Mouse (Mus musculus) kidney, postnatal 4 days (tissue): ENCODE results near the gene Stk19.
"Not testable (repeated sequence)": the region's sequence is repeated elsewhere in the genome, so short reads cannot be mapped to it uniquely, and the experiment has no call there.

Source experiments
- DNase-seq, 2 experiments: peaks; one replicate each; pipeline ENCODE4 v3.0.0; 2021; ENCODE audit warnings: mixed read lengths in 2 of 2

Gene Stk19

GRCm38 (mm10) chr17:34797211-34797995 is 39.3 kb downstream of the Stk19 start:
- not testable (repeated sequence) for DNase-seq

- DNase-seq, result no peak
These were observed 40.2 kb downstream of the Stk19 start for GRCm38 (mm10) chr17:34796311-34797140.

GRCm38 (mm10) chr17:34795633-34796032 is 41.1 kb downstream of the Stk19 start:
- DNase-seq, result peak; percentile 78 to 79

- DNase-seq, result no peak
These were observed 41.7 kb downstream of the Stk19 start for GRCm38 (mm10) chr17:34795016-34795415.

GRCm38 (mm10) chr17:34777680-34778325 is 58.9 kb downstream of the Stk19 start:
- no peak for DNase-seq
